Mouse (Mus musculus) kidney, embryonic 14.5 days (tissue): Measurements from ENCODE around the gene Pip5k1b. TPM values are rescaled to one million over a fixed set of nuclear protein-coding genes. Genes with fewer than 3 reads are reported as not detected.

Experiments used
- ATAC-seq: fragments of 200-750 bp; cut with Nextera tagmentation; 2 replicates; pipeline ENCODE4 v1.8.0; 2017; ENCODE audit warnings: moderate number of reproducible peaks, mild to moderate bottlenecking, moderate TSS enrichment, moderate library complexity; ENCODE audit not compliant: low FRiP score, low TSS enrichment
- H3K27ac ChIP-seq: fragments of 300-500 bp; sonication (generic); 2 replicates; pipeline ENCODE4 v1.5.1; 2014; ENCODE audit warnings: low read depth, mild to moderate bottlenecking, low read length, moderate library complexity, mixed read lengths
- H3K27me3 ChIP-seq: fragments of 300-500 bp; sonication (generic); 2 replicates; pipeline ENCODE4 v1.6.1; 2014; ENCODE audit warnings: mild to moderate bottlenecking, low read length; ENCODE audit not compliant: control insufficient read depth, insufficient read depth
- H3K36me3 ChIP-seq: fragments of 300-500 bp; sonication (generic); 2 replicates; pipeline ENCODE4 v1.6.1; 2014; ENCODE audit warnings: low read length, mixed read lengths; ENCODE audit not compliant: control insufficient read depth, insufficient read depth
- H3K4me1 ChIP-seq: fragments of 300-500 bp; sonication (generic); 2 replicates; pipeline ENCODE4 v1.6.1; 2014; ENCODE audit warnings: low read length, mixed read lengths; ENCODE audit not compliant: control insufficient read depth, insufficient read depth
- H3K4me2 ChIP-seq: fragments of 300-500 bp; sonication (generic); replicated peaks from 2 replicates; pipeline ENCODE4 v1.6.1; 2014; ENCODE audit warnings: low read depth, mild to moderate bottlenecking, low read length
- H3K4me3 ChIP-seq: fragments of 300-500 bp; sonication (generic); 2 replicates; pipeline ENCODE4 v1.5.1; 2014; ENCODE audit warnings: mild to moderate bottlenecking, low read length
- H3K9ac ChIP-seq: fragments of 300-500 bp; sonication (generic); 2 replicates; pipeline ENCODE4 v1.6.1; 2014; ENCODE audit warnings: low read depth, mild to moderate bottlenecking, low read length, moderate library complexity
- H3K9me3 ChIP-seq: fragments of 300-500 bp; sonication (generic); 2 replicates; pipeline ENCODE4 v1.6.1; 2016; ENCODE audit warnings: low read length; ENCODE audit not compliant: control insufficient read depth
- WGBS: fragments of 180-500 bp; shearing (Covaris S2); extraction: QIAGEN DNeasy Blood & Tissue Kit; methylation state at CpG from one replicate; pipeline ENCODE4 v1.1.7; 2014; 5-methylcytosine and 5-hydroxymethylcytosine counted together
- polyA plus RNA-seq: library from polyadenylated mRNA; unstranded; fragments of >200 nt; fragmentation: Nextera tagmentation; extraction: Ambion mirVana; gene quantifications from 2 replicates; pipeline ENCODE4 v1.2.1, GENCODE M21; 2014

Gene Pip5k1b
- polyA plus RNA-seq, 1 experiment from 2014 or later = 3.1 TPM

- no peaks in the 10 kb centered on the region for H3K27me3 ChIP-seq
- no peaks in the 10 kb centered on the region for H3K4me1 ChIP-seq
- H3K9ac ChIP-seq = no peak overlapping the region
- ATAC-seq = no peak
- H3K27ac ChIP-seq = no peak overlapping the region
- H3K36me3 ChIP-seq = no peaks in the 10 kb centered on the region
- no peak overlapping the region for H3K4me2 ChIP-seq
- H3K9me3 ChIP-seq = no peaks in the 10 kb centered on the region
- WGBS = 93% methylated on average over 3 of the region's 3 CpGs
- H3K4me3 ChIP-seq = no peak overlapping the region
Observed at GRCm38 (mm10) chr19:24499291-24499690, 56.4 kb downstream of the Pip5k1b start.

- WGBS = 82% methylated on average over 4 of the region's 4 CpGs
- H3K9ac ChIP-seq = no peak overlapping the region
- no peak overlapping the region for H3K4me3 ChIP-seq
- H3K4me2 ChIP-seq = no peak overlapping the region
- ATAC-seq = no peak
- no peaks in the 10 kb centered on the region for H3K9me3 ChIP-seq
- no peaks in the 10 kb centered on the region for H3K36me3 ChIP-seq
- H3K27ac ChIP-seq = no peak overlapping the region
- H3K4me1 ChIP-seq = no peaks in the 10 kb centered on the region
- no peaks in the 10 kb centered on the region for H3K27me3 ChIP-seq
Observed at GRCm38 (mm10) chr19:24493887-24494286, 61.8 kb downstream of the Pip5k1b start.

- H3K27ac ChIP-seq = no peak overlapping the region
- H3K4me2 ChIP-seq = no peak overlapping the region
- no peak overlapping the region for H3K4me3 ChIP-seq
- ATAC-seq = no peak
- H3K36me3 ChIP-seq = no peaks in the 10 kb centered on the region
- 61% methylated on average over 3 of the region's 3 CpGs for WGBS
- no peaks in the 10 kb centered on the region for H3K27me3 ChIP-seq
- no peak overlapping the region for H3K9ac ChIP-seq
- no peaks in the 10 kb centered on the region for H3K4me1 ChIP-seq
- no peaks in the 10 kb centered on the region for H3K9me3 ChIP-seq
Observed at GRCm38 (mm10) chr19:24491824-24492223, 63.8 kb downstream of the Pip5k1b start.

GRCm38 (mm10) chr19:24490275-24490674 is 65.4 kb downstream of the Pip5k1b start:
- no peaks in the 10 kb centered on the region for H3K36me3 ChIP-seq
- no peak overlapping the region for H3K9ac ChIP-seq
- no peak overlapping the region for H3K4me3 ChIP-seq
- H3K27ac ChIP-seq = no peak overlapping the region
- H3K4me1 ChIP-seq = no peaks in the 10 kb centered on the region
- WGBS = 79% methylated on average over 5 of the region's 5 CpGs
- no peaks in the 10 kb centered on the region for H3K9me3 ChIP-seq
- no peaks in the 10 kb centered on the region for H3K27me3 ChIP-seq
- no peak for ATAC-seq
- H3K4me2 ChIP-seq = no peak overlapping the region

GRCm38 (mm10) chr19:24486433-24487296 is 69.0 kb downstream of the Pip5k1b start:
- Histone ChIP-seq H3K4me1 (no peaks in the 10 kb centered on the region), H3K4me3 (no peak overlapping the region), H3K27me3 (no peaks in the 10 kb centered on the region), H3K27ac (no peak overlapping the region), H3K4me2 (no peak overlapping the region), H3K36me3 (no peaks in the 10 kb centered on the region), H3K9ac (no peak overlapping the region), H3K9me3 (no peaks in the 10 kb centered on the region)
- 80% methylated on average over 8 of the region's 8 CpGs for WGBS
- no peak for ATAC-seq

- Histone ChIP-seq H3K9ac (no peak overlapping the region), H3K4me2 (no peak overlapping the region), H3K9me3 (no peaks in the 10 kb centered on the region), H3K4me1 (no peaks in the 10 kb centered on the region), H3K4me3 (no peak overlapping the region), H3K36me3 (no peaks in the 10 kb centered on the region), H3K27ac (no peak overlapping the region), H3K27me3 (no peaks in the 10 kb centered on the region)
- 68% methylated on average over 4 of the region's 4 CpGs for WGBS
- ATAC-seq = no peak
Observed at GRCm38 (mm10) chr19:24484612-24485194, 71.0 kb downstream of the Pip5k1b start.

- ATAC-seq = no peak
- Histone ChIP-seq H3K9ac (no peak overlapping the region), H3K27ac (no peak overlapping the region), H3K9me3 (no peaks in the 10 kb centered on the region), H3K4me2 (no peak overlapping the region), H3K36me3 (no peaks in the 10 kb centered on the region), H3K4me1 (no peaks in the 10 kb centered on the region; the same call in 1 of the 2 replicates), H3K27me3 (no peaks in the 10 kb centered on the region), H3K4me3 (no peak overlapping the region)
- WGBS = 55% methylated on average over 2 of the region's 2 CpGs
Observed at GRCm38 (mm10) chr19:24480916-24481315, 74.8 kb downstream of the Pip5k1b start.

GRCm38 (mm10) chr19:24476929-24477882 is 78.5 kb downstream of the Pip5k1b start, which contains the start of gene Fam122a:
TSS of gene Fam122a (minus strand) at chr19:24477356.
- peaks cover 7% of the 10 kb centered on the region; the same call in 1 of the 2 replicates for H3K4me1 ChIP-seq
- H3K4me3 ChIP-seq = peak within 1 kb of the TSS; percentile 90
- WGBS = under 1% methylated on average over 92 of the region's 92 CpGs
- peak; percentile 96 for ATAC-seq
- H3K9me3 ChIP-seq = no peaks in the 10 kb centered on the region
- peak within 1 kb of the TSS; percentile 91 for H3K27ac ChIP-seq
- H3K36me3 ChIP-seq = no peaks in the 10 kb centered on the region
- peak within 1 kb of the TSS; percentile 88 for H3K9ac ChIP-seq
- H3K4me2 ChIP-seq = peak within 1 kb of the TSS; percentile 80
- H3K27me3 ChIP-seq = no peaks in the 10 kb centered on the region
